Mouse (Mus musculus) layer of hippocampus, adult 11-12 months (tissue): Measurements from ENCODE around the gene Sod2.
A peak's percentile ranks its signal among the peaks of the same experiment; 100 is the strongest.
"Not testable (repeated sequence)": the region's sequence is repeated elsewhere in the genome, so short reads cannot be mapped to it uniquely, and the experiment has no call there.

Source experiments
- DNase-seq: peaks from one replicate; pipeline ENCODE4 v3.0.0; 2022; ENCODE audit warnings: low spot score

Sod2 gene

DNA sequence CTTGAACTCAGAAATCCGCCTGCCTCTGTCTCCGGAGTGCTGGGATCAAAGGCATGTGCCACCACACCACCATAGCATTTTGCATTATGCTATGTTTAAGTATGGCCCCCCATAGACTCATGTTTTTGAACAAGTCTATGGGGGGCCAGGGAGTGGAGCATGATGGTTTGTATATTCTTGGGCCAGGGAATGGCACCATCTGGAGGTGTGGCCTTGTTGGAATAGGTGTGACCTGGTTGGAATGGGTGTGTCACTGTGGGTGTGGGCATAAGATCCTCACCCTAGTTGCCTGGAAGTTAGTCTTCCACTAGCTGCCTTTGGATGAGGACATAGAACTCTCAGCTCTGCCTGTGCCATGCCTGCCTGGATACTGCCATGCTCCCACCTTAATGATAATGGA lies at the start of gene Sod2:
Gene Sod2, plus strand, starts transcription at position 301 of the 400 bp plus-strand sequence.
- DNase-seq: not testable (repeated sequence)

DNA sequence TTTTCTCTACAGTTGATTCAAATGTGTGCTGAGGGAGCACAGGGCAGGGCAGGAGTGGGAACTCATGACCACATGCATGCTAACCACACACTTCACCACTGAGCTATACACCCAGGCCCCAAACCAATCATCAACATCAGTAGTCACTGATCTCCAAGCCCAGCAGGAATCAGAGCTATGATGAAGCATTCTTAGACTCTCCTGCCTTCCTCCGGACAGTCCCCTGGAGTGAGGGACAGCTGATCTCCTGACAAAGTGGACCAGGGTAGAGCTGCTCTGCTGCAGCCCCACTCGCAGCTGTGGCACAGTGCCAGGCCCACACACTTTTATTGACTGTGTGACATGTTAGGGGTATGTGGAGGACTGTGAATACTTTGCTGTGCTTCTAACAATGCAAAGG lies 47.3 kb upstream of the Sod2 start:
- not testable (repeated sequence) for DNase-seq

DNA sequence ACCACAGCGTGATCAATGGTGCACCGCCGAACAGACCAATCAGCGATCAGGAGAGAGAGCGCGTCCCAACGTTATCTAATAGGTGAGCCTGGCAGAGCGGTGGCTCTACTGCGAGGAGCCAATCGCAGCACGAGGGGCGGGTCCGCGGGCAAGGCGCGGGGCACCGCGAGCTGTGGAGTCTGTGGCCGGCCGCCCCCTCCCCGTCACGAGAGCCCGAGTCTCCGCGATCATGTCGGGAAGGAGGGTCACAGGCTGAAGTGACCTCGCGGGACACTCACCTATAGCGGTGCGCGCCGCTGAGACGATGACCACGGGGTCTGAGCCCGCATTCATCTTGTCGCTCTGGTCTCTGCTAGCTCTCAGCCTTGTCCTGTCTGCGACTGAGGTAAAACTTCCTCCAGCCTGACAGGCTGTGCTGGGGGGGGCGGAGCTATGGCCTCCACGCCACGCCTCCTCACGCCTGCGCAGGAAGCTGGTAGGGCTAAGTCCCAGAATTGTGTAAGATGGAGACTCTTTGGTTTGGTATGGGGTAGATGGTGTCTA lies 46.2 kb upstream of the Sod2 start, which contains the start of gene Acat2:
Gene Acat2, minus strand, starts transcription at position 417 of the 543 bp plus-strand sequence.
- DNase-seq: peak; percentile 94

DNA sequence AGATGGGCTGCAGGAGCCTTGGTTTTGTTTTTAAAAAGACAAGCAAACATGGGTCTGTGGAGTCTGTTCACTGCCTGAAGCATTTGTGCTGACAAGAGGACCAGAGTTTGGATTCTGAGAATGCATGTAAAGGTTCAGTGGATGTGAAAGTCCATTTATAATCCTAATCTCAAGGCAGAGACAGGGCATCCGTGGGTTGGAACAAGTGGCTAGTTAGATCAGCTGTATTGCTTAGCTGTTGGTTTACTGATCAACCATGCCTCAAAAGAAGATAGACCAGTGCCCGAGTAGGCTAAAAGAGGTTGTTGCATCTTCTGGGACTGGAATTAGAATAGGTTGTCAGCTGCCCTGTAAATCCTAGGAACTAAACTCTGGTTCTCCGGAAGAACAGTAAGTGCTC lies 43.2 kb upstream of the Sod2 start:
- no peak for DNase-seq

DNA sequence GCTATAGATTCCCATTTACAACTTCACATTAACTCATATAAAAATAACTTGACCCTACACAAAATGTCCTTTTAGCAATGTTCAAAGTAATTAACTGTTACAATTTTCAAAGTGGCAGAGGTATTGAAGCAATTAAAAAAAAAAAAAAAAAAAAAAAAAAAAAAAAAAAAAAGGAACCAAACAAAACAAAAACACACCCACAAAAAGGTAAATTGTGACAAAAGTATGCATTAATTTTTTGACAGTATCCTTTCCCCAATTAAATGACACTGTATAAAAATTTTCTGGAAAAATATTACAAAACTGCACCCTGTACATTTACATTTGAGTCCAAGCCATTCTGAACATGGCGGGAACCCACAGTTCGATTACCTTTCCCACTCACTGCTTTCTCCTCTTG lies 39.5 kb upstream of the Sod2 start:
- no peak for DNase-seq

DNA sequence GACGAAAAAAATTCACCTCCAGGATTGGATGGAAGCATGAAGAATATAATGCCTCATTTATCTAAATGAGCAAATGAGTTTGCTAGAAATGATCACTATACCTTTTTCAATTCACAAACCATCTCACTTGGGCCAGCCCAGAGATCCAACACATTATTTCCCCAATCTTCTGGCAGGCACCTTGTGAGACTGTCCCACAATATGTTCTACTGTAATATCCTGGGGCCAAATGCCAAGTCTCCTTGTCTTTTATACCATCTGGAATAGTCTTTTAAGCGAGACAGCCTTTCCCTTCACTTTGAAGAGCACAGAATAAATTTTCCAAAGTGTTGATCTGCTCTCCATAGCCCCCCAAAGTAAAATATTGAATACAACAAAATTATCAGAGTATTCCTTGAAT lies 32.8 kb upstream of the Sod2 start:
- no peak for DNase-seq

DNA sequence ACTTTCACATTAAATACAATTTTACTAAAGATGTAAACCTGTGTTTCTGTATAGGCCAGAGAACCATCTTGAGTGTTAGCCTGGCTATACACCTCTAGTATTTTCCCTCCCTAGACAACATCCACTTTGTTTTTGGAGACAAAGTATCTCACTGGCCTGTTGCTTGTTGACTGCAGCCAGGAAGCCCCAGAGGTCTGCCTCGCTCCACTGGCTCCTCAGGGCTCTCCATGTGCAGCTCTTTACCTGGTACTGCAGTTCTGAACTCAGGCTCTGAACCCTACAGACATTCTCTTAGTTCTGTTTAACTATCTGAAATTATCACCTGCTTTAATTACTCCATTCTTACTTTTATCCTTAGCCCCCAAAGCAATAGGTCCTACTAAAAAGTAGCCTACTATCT lies 28.1 kb upstream of the Sod2 start:
- no peak for DNase-seq

DNA sequence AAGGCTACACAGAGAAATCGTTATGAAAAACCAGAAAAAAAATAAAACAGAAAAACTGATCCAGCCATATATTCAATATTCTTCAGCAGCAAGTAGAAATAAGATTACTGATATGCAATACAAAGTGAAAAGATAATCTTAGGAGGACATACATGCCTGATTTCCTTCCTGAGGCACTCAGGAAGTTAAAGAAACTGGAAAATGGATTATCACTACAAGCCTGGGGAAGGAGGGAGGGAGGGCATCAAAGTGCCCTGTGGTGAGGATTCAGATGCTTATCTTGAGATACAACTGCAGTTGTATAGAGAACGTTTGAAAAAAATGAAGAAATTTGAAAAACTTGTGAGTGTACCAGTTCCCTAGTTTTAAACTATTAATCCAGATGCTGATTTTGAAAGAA lies 22.7 kb upstream of the Sod2 start:
- no peak for DNase-seq

DNA sequence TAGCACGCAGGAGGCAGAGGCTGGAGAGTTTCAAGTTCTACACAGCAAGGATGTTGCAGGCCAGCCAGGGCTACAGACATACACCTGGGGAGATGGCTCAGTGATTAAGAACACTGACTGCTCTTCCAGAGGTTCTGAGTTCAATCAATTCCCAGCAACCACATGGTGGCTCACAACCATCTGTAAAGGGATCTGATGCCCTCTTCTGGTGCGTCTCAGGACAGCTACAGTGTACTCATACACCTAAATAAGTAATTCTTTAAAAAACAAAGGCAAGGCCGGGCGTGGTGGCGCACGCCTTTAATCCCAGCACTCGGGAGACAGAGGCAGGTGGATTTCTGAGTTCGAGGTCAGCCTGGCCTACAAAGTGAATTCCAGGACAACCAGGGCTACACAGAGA lies 18.6 kb upstream of the Sod2 start:
- not testable (repeated sequence) for DNase-seq

DNA sequence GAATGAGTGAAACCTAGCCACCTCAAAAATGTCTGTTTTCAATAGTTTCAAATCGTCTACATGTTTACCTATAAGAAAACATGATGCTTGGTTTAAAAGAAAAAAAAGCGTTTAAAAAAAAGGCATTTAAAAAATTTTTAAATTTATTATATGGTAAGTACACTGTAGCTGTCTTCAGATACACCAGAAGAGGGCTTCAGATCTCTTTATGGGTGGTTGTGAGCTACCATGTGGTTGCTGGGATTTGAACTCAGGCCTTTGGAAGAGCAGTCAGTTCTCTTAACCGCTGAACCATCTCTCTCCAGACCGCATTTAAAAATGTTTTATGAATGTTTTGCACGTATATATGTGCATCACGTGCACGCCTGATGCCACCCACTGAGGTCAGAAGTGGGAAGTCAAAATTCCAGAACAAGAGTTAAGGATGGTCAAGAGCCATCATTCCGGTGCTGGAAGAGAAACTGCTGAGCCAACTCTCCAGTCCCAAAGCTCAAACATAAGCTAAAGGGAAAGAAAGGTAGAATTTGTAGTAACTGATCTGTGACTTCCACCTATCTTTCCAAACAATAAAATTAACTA lies 16.0 kb upstream of the Sod2 start:
- no peak for DNase-seq

DNA sequence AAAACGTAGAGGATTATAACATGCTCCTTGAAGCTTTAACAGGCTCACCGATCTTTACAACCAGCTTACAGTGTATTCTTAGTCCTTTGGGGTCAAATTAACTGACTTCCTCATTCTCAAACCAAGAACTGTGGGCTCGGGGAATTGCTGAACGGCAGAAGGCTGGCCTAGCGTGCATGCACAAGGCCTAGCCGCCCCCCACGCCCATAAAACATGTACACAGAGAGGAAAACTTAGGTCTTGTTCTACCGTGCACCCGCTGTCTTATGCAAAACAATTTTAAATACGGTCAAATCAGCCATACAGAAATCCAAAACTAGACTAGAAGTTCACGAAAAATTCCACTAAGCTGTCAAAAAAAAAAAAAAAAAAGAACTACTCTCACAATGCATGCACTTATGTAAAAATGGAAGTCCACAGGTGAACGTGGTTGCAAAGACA lies 15.4 kb upstream of the Sod2 start:
- peak; percentile 41 for DNase-seq

DNA sequence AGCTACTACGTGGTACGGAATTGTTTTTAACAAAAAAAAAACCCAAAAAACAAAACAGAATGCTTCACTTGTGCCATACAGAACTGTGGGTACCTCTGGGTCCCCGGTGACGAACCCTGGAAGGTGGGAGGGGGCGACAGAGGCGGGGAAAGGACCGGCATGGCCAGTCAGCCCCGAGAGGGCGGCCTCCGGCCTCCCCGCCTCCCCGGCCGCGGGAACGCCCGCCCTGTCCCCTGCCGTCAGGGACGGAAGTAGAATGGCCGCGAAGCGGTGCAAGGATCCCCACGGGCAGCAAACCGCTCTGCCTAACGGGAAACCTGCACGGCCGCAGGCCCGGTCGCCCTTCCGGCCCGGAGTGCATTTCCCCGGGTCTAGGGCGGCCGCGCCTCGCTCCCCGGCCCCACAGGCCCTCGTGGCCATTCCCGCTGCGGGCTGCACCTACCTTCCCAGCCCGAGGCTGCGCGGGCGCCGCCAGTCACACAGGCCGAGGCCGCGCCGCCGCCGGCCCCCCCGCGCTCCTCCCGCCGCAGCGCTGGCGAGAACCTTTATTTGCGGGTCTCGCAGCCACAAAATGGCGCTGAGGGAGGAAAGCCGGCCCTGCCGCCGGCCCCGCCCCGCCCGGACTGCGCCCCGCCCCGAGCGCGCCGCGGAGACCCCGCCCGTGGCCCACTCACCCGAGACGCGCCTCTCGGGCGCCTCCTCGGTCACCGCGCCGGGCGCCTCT lies 14.8 kb upstream of the Sod2 start:
- peak; percentile 84 for DNase-seq

DNA sequence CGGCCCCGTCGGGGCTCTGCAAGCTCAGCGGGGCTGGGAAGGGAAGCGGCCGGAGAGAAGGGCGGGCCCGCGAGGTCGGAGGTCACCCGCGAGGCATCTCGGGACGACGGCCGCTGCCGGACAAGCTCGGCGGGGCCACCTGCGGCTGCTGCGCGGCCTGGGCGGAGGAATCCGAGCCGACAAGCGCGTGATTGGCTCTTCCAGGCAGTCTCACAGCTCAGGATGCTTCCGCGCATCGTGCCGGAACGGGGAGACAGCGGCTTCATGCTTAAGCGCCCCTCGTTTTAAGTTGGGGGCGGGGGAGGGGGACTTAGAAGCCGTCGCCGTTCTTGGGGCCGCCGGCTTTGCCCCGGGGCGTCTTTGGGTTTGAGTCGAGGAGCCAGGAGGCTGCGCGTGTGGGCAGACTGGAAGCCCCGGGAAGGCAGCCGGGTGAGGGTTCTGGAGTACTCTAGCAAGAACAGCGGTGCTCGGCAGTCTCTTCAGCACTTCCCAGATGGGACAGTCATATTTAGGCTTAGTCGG lies 14.1 kb upstream of the Sod2 start:
- DNase-seq: peak; percentile 94

DNA sequence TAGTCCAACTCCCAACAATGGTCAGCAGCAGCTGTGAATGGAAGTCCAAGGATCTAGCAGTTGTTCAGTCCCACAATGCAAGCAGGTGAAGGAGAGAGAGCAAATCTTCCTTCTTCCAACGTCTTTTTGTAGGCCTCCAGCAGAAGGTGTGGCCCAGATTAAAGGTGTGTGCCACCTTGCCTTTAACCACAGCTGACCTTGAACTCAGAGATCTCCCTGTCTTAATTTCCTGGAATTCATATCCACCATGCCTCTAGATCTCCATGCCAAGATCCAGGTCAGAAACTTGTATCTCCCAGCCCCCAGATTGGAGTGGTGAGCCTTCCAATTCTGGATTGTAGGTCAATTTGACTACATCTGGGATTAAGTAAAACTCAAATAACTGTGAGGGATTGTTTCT lies 12.6 kb upstream of the Sod2 start, which contains the start of gene Wtap:
Gene Wtap, minus strand, starts transcription at position 101 of the 400 bp plus-strand sequence.
- no peak for DNase-seq

DNA sequence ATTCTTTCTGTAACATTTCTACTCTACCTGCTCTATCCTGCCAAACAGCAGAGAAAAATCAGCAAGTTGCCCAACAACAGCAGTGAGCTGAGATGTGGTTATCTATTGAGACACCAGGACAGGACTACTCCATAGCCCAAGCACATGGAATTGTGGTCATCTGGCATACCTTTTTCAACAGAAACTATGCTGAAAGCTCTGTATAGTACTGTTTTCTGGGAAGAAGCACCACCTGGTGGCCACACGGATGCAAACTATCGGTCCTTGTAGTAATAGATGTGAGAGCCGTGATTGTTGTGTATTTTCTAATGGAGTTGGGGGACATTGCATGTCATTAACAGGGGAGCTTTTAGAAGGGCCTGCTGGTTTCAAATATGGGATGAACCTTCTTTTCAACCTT lies 10.3 kb upstream of the Sod2 start:
- DNase-seq: peak; percentile 68

DNA sequence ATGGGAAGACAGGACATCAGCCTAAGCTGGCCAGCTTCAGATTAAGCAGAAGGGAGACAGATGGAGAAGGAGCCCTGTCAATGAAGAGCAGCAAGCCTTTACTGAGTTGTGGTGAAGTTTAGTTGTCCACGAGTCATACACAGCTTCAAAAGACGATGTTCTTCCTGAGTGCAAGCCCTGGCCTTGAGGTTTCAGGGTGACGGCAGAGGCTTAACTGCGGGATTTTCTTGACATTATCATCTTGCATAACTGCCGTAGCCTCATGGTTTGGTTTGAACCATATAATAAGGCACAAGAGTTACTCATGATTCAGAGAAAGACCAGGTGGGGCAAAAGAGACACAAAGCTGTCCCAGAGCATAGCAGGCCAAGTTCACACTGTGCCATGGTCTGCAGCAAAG lies 8.8 kb upstream of the Sod2 start:
- no peak for DNase-seq

DNA sequence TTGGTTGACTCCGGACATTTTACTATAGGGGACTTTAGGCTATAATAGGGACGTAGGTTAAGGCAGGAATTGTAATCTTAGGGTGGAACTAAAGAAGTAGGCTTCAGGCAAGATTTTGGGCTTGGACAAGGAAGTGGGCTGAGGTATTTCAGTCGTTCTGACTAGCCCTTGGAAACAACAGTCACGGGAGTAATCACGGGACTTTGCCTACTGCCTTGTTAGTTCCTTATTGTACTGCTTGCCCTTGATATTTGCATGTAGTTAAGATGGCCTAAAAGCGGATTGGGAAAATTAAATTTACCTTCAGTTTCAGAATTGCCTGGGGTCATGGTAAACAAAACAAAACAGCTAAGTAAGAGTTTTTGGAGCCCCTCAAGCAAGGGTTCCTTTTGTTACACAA lies 7.6 kb upstream of the Sod2 start:
- DNase-seq: no peak

DNA sequence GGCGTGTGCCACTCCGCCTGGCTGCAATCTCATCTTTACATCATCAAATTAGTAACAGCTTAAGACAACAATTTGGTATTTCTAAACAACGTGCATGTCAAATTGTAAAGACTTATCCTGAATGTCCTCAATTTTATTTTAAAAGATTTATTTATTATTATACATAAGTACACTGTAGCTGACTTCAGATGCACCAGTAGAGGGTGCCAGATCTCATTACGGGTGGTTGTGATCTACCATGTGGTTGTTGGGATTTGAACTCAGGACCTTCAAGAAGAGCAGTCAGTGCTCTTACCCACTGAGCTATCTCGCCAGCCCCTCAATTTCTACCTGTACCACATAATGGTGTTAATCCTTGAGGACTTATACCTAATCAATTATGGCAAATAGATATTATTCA lies 4.4 kb upstream of the Sod2 start:
- DNase-seq: not testable (repeated sequence)

DNA sequence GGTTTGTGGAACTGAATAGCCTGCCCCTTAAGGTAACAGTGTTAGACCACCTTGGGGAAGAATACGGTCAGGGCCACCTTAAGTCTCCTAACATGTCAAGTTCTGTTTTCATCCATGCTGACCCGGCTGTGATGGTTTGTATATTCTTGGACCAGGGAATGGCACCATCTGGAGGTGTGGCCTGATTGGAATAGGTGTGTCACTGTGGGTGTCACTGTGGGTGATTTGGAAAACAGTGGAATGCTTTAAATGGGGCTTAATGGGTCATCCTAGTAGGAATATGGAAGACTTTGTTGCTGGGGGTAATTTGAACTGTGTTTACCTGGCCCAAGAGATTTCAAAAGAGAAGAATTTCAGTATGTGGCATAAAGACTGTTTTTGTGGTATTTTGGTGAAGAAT lies 2.2 kb upstream of the Sod2 start:
- DNase-seq: not testable (repeated sequence)

DNA sequence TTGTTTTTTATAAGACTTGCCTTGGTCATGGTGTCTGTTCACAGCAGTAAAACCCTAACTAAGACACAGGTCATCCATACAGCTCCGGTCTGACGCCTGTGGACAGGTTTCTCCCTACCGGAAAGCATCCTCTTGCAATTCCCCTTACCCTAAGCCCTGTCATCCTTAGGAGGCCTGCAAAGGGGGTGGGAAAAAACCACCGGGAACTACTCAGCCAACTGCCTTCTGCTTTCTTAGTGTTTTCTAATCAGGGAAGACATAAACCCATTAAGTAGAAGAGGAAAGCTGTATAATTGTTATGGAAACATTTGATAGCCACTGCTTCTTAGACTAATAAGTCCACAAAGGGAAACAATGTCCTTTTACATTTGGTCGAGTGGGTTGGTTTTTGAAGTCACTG lies 338 bp downstream of the Sod2 start:
- DNase-seq: no peak

DNA sequence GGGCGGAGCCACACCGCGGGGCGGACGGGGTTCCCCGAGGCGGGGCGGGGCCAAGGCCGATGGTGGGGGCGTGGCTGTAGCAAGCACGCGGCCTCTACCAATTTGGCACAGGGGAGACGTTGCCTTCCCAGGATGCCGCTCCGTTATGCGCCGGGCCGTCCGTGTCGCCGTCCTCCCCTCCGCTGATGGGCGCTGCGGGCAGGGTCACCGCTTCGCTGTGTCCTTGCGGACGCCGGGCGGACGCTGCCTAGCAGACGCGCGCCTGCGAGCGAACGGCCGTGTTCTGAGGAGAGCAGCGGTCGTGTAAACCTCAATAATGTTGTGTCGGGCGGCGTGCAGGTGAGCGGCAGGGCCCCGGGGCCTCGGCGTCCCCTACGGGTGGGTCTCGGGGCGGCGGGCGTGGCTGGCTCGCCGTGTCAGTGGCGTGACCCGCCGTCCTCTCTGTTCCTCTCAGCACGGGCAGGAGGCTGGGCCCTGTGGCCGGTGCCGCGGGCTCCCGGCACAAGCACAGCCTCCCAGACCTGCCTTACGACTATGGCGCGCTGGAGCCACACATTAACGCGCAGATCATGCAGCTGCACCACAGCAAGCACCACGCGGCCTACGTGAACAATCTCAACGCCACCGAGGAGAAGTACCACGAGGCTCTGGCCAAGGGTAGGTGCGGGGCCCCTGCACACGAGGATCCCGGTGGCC lies 1.2 kb downstream of the Sod2 start:
- DNase-seq: peak; percentile 97

DNA sequence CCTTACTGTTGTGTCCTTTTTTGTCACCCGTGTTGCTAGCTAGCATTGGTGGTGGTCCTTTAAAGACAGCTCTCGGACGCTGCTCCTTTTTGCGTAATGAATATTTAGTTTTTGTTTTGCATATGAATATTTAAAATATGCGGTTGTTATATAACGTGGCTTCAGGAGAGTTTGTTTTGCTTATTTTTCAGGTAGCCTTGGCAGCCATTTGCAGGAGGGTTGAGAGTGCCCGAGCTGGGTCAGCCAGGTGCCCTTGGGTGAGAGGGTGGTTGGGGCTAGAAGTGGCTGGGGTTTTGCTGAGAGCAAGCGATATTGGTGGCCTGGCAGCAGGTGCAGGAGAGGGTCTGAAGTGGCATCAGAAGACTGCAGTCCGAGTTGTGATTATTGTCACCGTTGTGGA lies 1.9 kb downstream of the Sod2 start:
- no peak for DNase-seq

DNA sequence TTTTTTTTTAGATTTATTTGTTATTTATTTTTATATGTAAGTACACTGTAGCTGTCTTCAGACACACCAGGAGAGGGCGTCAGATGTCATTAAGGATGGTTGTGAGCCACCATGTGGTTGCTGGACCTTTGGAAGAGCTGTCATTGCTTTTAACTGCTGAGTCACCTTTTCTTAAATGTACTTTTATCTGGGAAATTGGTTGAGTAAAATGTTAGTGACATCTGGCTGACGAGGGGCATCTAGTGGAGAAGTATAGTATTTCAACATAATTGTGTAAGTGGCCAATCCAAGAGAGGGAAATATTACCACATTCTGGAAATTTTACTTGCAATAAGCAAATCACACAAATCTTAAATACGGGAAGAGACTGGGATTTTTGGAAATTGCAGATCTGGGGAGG lies 3.2 kb downstream of the Sod2 start:
- DNase-seq: peak; percentile 52
